Mouse (Mus musculus): ENCODE data around the gene Serpina9. TPM values are rescaled to one million over a fixed set of nuclear protein-coding genes. Genes with fewer than 3 reads are reported as not detected.
A peak's percentile ranks its signal among the peaks of the same experiment; 100 is the strongest.

The Serpina9 gene
- total RNA-seq (2017), result not detected in 3 replicates

DNA sequence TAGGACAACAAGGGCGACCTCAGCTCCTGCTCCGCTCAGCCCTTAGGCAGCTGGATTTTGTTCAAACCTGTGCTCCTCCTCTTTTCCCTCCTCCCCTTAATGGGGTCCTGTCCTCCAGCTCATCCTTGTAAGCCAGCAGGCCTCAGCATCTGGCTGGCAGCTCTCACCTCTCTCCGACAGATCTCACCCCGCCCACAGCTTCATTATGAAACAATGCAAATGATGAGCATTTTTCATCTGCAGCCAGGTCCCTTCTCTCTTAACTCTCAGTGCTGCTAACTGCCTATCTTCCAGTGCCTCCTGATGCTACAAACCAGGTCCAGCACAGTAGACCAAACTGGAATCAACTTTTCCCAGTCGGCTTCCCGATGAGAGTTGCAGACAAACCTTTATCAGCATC is at the start of gene Serpina9:
Gene Serpina9, minus strand, starts transcription at position 136 of the 400 bp plus-strand sequence.
- no peak for ATAC-seq (replicated peaks; ENCODE audit: insufficient number of reproducible peaks, low FRiP score, low TSS enrichment, poor library complexity, severe bottlenecking)

DNA sequence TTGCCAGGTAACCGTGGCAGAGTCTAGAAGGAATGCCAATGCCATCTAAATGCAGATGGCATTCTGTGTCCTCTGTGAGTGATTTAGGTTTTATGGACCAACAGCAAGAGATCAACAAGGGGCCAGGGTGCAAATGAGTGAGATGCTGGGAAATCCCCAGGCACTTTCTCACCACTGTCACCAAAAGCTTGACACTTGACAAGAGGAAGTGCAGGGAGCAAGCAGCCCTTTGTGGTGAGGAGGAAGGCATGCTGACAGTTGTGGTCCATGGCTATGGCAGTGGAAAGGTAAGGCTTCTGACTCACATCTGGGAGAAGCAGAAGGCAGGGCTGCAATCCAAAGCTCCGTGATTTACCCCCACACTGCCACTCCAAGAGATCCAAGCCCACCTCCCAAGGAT is 48.3 kb upstream of the Serpina9 start:
- peak; percentile 54; the same call in 1 of the 2 replicates for ATAC-seq (replicated peaks; ENCODE audit: insufficient number of reproducible peaks, low FRiP score, low TSS enrichment, poor library complexity, severe bottlenecking)

DNA sequence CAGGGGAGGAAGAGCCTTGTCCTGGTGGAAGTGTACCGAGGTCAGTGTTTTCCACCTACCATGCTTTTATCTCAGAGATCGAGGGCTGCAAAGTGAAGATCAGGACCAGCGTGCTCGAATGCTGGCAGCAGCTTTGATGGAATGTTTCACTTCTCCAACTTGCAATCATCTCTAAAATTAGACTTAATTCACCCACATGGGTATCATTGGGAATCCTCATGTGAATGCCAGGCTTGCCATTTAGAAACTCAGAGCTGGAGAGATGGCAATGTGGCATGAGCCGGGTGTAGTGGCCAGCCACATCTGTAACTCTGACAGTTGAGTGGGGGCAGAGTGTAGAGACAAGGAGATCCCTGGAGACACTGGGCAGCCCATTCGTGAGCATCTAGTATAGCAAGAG is 46.6 kb upstream of the Serpina9 start:
- ATAC-seq (replicated peaks; ENCODE audit: insufficient number of reproducible peaks, low FRiP score, low TSS enrichment, poor library complexity, severe bottlenecking), result no peak

DNA sequence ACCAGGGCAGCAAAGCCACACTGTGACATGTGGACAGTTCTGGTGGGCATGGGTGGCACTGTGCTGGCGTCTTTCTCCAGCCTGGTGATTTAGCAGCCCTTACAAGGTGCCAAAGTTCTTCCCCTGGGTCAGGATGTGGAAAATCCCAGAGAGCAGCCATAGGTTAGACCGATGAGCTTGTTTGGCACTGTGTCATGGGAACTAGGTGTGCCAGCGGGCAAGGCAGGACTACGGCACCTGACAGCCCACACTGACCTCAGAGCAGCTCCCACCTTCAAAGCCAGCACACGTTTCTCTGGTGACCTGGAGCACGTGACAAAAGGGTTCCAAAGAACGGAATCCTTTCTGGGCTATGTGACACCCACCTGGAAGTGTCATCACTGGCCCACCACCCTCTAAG is 44.0 kb upstream of the Serpina9 start:
- no peak for ATAC-seq (replicated peaks; ENCODE audit: insufficient number of reproducible peaks, low FRiP score, low TSS enrichment, poor library complexity, severe bottlenecking)

DNA sequence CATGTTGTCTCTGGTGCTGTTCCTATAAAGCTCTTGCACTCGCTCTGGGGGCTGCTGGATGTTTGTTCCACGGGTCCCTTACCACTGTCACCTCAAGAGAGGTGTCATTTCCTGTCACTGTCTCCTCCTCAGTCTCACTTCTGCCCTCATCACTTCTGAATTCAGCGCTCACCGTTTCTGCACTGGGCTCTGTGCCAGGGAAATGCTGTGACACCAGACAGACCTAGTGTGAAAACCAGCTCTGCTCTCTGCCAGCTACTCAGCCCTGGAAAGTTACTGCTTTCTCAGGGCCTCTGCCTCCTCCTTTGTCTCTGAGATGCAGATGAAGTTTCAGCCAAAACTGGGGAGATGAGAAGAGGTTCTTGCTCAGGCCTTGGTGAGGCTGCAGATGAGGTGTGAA is 43.5 kb upstream of the Serpina9 start:
- peak; percentile 58 for ATAC-seq (replicated peaks; ENCODE audit: insufficient number of reproducible peaks, low FRiP score, low TSS enrichment, poor library complexity, severe bottlenecking)

DNA sequence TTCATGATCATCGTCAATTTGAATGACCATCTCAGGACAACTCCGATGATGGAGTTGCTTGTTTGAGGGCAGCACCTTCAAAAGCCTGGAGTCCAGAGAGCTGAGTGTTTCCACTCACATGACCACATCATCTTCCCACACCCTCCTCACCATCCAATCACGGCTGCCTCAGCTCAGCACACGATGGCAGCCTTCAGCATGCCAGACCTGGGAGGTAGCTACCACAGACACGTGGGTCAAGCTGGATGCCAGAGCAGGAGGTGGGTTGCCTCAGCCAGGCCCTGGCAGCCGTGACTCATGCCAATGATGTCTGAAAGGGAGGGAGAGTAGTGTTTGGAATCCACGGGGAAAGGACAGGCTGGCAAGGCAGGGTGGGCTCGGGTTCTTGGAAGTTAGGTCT is 42.2 kb upstream of the Serpina9 start:
- no peak for ATAC-seq (replicated peaks; ENCODE audit: insufficient number of reproducible peaks, low FRiP score, low TSS enrichment, poor library complexity, severe bottlenecking)

DNA sequence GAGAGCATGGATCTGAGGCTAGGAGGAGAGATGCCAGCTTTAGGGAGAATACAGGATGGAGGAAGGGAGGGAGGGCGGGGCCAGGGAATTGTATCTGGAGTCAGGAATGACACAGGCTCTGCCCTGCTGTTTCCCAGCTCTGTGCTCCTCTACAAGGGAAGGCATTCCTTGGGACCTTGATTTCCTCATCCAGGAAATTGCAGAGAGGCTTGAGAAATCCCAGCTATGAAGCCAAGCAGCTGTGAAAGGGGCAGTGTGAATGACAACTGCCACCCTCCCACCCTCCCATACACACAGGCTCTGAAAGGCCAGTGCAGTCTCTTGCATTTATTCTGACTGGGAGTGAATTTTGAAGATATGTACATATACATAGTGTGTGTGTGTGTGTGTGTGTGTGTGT is 40.4 kb upstream of the Serpina9 start:
- ATAC-seq (replicated peaks; ENCODE audit: insufficient number of reproducible peaks, low FRiP score, low TSS enrichment, poor library complexity, severe bottlenecking), result no peak

DNA sequence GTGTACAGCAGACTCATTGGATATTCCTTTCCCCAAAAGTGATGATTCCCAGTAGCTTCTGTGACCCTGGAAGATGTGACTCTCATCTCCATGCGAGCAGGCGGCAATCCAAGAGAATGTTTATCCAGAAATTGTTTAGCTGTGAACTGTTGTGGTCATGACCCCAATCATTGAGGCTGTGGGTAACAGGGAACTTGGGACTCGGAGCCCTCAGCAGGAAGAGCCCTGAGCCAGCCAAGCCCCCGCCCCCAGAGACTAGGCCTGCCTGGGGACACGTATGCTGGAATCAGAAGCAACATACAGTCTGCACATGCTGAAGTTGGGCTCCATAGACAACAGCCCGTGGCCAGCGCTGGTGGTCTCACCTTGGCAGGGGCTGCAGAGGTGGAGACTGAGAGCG is 32.2 kb upstream of the Serpina9 start:
- ATAC-seq (replicated peaks; ENCODE audit: insufficient number of reproducible peaks, low FRiP score, low TSS enrichment, poor library complexity, severe bottlenecking), result no peak

DNA sequence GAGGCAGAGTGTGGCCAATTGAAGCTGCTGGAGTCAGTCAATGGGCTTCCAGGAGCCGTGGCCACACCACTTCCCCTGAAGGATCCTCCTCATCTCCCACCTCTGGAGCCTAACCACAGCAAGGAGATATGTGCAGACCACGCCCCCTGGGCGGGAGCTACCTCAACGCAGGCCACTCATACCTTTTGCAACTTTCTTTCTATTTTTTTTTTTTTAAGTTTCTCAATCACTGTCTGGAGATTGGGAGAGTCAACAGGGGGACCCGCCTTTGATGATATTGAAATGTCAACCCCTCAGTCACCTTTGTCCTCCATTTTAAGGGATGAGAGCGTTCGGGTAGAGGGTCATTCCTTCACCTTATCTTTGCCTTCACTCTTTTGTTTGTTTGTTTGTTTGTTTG is 30.8 kb upstream of the Serpina9 start, which contains the start of gene Serpina12:
Gene Serpina12, minus strand, starts transcription at position 101 of the 400 bp plus-strand sequence.
- ATAC-seq (replicated peaks; ENCODE audit: insufficient number of reproducible peaks, low FRiP score, low TSS enrichment, poor library complexity, severe bottlenecking), result no peak

DNA sequence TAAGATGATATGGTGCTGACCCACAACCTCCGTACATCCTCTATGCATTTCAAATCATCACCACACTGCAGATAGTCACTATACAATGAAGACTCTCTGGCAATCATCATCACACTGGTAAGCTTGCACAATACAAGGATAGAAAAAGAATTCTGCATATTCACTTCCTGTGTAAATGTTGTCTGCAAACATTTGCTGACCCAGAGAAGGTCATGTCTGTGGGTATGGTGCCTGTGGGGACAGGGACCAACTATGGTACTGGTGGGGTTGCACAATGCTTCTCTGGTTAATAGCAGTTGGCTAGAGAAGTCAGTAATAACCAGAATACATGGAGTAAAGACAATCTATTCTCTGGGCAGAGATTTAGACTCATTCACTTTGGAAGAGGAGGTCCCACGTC is 29.2 kb upstream of the Serpina9 start:
- ATAC-seq (replicated peaks; ENCODE audit: insufficient number of reproducible peaks, low FRiP score, low TSS enrichment, poor library complexity, severe bottlenecking), result no peak

DNA sequence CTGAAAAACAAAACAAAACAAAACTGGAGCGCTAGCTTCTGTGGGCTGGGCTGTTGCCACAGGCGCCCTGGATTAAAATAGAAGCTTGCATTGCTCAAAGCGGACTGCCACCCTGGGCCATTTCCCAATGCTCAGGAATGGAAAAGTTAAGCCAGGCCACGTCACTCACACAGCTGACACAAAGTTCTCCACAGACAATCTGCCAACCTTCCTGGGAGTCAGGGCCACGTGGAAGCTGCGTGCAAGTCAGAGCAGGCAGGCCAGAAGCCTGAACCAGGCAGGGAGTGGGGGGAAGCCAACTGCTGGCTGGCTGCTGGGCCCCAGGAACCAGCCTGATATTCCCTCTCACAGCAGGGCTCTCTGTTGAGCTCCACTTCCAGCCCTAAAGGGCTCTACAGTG is 27.8 kb upstream of the Serpina9 start:
- no peak for ATAC-seq (replicated peaks; ENCODE audit: insufficient number of reproducible peaks, low FRiP score, low TSS enrichment, poor library complexity, severe bottlenecking)

DNA sequence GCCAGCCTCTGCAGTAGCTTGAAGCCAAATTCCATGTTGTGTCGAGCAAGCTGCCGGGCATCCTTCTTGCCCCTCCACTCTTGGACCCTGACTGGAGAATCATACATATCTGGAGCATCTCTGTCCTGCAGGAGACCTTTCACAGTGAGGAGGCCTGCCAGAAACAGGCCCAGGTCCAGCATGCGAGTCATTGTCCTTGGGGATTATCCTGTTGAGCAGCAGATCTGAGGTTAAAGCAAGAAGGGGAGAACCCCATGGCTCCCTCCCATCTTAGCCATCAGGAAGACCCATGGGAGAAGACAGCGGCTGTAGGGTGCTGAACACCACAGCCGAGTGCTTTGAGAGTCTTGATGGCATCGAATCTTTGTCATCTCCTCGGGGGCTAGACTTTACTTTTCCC is 24.6 kb upstream of the Serpina9 start:
- ATAC-seq (replicated peaks; ENCODE audit: insufficient number of reproducible peaks, low FRiP score, low TSS enrichment, poor library complexity, severe bottlenecking), result no peak

DNA sequence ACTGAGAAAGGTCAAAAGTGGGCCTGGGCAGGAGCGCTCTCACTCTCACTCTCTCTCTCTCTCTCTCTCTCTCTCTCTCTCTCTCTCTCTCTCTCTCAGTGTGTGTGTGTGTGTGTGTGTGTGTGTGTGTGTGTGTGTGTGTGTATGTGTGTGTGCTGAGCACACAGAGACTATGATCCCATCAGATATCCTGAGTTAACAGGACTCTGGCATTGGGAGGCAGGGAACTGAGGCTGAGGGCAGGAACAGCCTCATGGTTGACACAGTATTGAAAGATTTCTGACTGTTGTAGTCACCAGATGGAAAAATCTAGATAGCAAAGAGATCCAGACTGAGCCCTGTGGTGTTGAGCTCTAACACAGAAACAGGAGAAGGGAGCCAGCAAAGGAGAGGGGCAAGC is 20.2 kb upstream of the Serpina9 start:
- no peak for ATAC-seq (replicated peaks; ENCODE audit: insufficient number of reproducible peaks, low FRiP score, low TSS enrichment, poor library complexity, severe bottlenecking)

DNA sequence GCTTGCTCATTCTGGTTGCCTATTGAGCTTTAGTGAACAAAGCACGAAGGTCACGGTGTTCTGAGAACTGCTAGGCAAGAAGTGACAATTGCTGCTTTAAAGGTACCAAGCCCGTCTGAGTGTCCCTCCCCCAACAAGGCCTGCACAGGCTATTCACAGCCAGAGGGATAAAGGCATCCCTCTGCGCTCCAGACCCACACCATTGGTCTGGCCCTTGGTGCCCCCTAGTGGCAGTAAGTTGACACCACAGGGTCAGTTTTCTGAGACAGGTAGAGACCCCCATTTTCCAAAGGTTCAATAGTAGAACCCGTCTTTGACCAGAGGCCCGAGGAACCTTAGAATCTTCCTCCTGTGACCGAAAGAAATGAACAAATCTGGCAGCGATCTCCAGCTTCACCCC is 16.4 kb upstream of the Serpina9 start:
- ATAC-seq (replicated peaks; ENCODE audit: insufficient number of reproducible peaks, low FRiP score, low TSS enrichment, poor library complexity, severe bottlenecking), result no peak

DNA sequence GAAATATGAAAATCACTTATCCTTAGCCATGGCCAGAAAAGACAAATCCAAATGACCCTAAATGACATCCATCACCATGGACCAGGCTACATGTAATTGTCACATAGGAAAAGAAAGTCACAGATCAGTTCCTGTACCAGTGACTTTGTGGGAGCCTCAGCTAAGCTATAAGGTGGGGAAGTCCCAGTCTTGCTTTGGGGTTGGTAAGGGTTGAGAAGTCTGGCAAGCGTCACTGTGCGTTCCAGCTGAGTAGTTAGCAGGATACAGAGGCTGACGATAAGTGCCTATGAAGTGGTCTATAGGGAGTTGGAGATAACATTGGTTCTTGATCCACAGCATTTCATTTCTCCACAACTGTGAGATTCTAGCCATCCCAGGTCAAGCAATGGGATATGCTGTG is 1.7 kb upstream of the Serpina9 start:
- no peak for ATAC-seq (replicated peaks; ENCODE audit: insufficient number of reproducible peaks, low FRiP score, low TSS enrichment, poor library complexity, severe bottlenecking)

DNA sequence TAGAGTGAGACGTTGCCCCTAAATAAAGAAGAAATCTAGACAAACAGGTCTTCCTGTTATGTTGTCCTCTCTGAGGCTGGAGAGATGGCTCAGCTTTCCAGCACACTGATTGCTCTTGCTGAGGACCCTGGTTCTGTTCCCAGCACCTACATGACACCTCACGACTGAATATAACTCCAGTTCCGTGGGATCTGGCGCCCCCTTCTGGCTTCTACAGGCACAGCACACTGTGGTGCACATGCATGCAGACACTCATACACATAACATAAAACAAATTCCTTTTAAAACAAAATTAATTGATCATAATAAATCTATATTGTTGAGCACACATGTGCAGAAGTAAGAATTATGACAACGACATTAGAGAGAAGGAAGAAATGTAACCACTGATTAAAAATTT is 8.9 kb downstream of the Serpina9 start:
- ATAC-seq (replicated peaks; ENCODE audit: insufficient number of reproducible peaks, low FRiP score, low TSS enrichment, poor library complexity, severe bottlenecking), result no peak

DNA sequence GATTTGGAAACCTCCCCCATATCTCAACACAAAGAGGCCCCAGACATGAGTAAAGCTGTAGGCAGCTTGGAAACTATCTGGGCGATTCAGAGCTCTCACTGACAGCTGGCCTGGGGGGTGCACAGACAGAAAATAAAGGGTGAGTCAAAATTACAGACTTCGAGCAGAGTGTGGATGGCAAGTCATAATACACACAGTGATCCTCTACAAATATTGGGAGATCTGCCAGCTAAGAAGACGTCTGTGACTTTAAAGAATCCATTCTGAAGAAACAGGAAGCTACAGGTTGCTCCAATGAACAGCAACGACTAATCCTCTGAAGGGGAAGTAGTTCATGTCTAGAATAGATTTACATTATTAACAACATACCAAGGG is 10.3 kb downstream of the Serpina9 start:
- no peak for ATAC-seq (replicated peaks; ENCODE audit: insufficient number of reproducible peaks, low FRiP score, low TSS enrichment, poor library complexity, severe bottlenecking)

DNA sequence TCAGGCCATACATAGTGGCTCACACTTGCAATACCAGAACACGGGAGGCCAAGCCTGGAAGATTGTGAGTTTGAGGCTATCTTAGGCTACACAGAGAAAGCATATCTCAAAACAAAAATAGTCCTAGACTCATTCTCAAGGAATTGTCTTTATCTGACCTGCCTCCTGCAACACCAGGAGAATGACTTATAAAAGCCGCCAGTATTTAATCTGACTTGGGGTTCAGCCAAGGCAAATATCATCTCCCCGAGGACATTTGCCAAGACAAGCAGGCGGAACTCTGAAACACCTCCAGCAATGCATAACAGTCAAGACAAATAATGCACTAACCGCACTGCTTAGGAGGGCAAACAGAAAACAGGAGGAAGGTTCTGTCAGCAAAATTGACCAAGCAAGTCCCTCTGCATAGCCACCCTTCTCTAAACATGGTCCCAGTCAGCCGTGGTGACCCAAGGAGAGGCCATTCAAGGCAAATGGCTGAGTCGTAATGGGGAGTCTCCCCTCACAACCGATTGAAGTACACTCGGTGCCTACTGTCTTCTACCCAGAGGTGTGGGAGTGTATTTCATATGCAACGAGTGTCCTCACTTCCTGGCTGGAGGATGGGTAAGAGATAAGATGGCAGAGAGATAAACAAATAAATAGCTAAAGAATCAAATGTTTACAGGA is 10.9 kb downstream of the Serpina9 start:
- ATAC-seq (replicated peaks; ENCODE audit: insufficient number of reproducible peaks, low FRiP score, low TSS enrichment, poor library complexity, severe bottlenecking), result no peak

DNA sequence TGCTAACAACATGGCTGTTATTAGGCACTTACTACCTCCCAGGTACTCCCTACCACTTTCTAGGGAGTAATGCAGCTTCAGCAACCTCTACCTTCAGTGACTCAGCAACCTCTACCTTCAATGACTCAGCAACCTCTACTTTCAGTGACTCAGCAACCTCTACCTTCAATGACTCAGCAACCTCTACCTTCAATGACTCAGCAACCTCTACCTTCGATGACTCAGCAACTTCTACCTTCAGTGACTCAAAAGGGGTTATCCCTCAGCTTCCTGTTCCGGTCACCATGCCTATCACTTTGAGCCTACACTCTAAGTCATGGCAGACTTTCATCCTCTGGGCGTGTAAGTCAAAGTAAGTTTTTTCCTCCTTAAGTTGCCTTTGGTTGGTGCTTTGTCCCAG is 13.0 kb downstream of the Serpina9 start:
- ATAC-seq (replicated peaks; ENCODE audit: insufficient number of reproducible peaks, low FRiP score, low TSS enrichment, poor library complexity, severe bottlenecking), result no peak

DNA sequence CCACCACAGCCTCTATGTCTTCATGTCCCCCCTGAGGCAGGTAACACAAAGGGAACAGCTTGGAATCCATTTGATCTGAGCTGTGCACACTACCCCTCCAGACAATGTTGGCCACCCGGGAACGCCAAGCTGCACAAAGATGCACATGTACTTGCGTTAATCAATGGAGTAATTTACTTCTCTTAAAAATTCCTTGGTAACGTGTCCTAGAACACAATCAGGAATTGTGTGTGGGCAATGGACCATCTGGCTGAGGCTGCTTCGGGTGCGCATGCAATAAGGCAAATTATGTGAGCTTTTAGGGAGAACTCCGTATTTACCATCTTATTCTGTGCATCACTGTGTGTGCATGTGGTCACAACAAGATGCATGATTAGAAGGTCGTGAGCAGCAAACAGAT is 13.9 kb downstream of the Serpina9 start:
- no peak for ATAC-seq (replicated peaks; ENCODE audit: insufficient number of reproducible peaks, low FRiP score, low TSS enrichment, poor library complexity, severe bottlenecking)

DNA sequence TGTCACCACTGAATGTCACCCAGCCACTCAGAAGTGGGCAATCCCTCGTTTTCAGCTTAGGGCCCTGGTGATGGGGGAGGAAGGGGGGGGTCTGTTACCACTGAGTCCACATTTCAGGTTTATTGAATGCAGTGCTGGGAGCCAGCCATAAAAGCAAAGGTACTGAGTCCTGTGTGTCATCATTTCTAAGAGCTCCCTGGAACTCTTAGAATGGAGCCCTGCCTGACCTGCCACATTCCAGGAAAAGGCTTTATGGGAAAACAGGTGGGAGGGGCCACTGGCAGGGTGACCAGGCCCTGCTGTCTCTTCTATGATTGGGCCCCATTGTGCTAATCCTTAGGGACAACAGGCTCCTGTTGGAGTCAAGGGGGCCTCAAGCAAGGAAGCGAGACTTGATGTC is 17.0 kb downstream of the Serpina9 start:
- ATAC-seq (replicated peaks; ENCODE audit: insufficient number of reproducible peaks, low FRiP score, low TSS enrichment, poor library complexity, severe bottlenecking), result no peak

All from monocyte, adult 5-6 weeks (primary cell).